Mouse (Mus musculus) telencephalon, adult 2 months (tissue): ENCODE measurements at regions not wholly inside any gene's neighbourhood (a gene's known extent, or its start where the extent isn't known, plus 50 kb on each side); places are given as distances from the start of the nearest gene placed in this dataset.

Source experiments
- DNase-seq: peaks from one replicate; pipeline ENCODE4 v3.0.0-alpha.2; 2011; ENCODE audit warnings: low read depth, low spot score

GRCm38 (mm10) chr5:45931252-45931651, 73.8 kb upstream of the Lcorl start:
- no peak for DNase-seq

DNA sequence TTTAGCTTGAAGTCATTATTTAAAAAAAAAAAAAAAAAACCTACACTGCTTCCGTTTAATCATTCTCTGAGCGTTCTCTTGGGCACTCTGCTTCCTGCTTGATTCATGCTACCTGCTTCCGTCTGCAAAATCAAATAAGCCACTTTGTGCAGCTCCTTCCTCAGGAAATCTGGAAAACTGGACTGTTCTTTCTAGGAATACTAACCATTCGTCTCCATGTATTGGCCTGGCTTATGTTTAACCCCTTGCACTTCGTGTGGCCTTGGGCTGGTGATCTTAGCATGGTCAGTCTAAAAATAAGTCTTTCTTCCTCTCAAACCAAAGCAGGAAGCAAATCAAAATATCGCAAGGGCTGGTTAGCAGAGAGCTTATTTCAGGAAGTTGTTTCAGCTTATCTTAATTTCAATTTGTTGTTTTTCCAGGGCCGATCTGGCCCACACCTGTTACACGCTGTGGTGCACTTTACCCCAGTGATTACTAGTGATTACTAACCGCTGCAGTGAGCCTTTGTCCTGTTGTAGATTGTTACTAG, 68.5 kb upstream of the Lcorl start:
- DNase-seq = no peak

DNA sequence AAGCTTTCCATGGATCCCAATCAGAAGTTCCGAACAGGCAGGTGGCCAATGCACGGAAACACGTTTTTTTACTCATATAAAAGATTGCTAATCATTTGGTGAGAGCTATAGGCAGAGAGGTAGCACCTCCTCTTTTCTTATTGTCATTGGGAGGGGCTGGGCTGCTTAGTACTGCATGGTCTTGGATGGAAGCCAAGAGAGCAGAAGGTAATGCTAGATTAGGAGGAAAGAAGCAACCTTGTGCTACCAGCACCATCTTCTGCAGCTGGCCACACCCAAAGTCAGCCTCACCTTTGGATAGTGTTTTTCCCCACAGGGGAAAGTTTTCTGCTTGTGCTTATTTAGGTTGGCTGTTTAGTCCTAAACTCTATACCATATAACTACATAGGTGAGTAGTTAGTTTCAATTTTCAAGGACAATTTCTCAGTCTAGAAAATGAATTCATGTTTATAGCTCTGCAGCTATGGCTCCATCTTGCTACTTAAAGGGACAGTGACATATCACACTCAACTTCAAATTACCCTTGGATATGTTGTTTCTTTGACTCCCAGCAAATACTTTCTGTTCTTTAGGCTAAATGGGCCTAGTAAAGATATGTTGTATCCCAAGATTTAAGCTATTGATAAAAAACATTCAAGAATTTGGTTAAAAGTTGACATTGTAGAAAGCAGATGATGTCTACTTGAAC, 66.6 kb upstream of the Lcorl start:
- no peak for DNase-seq
